Mouse (Mus musculus) left cerebral cortex, adult 8-10 months (tissue): Measurements from ENCODE around the gene Usp2. TPM values are rescaled to one million over a fixed set of nuclear protein-coding genes. Genes with fewer than 3 reads are reported as not detected.
"Not testable (repeated sequence)": the region's sequence is repeated elsewhere in the genome, so short reads cannot be mapped to it uniquely, and the experiment has no call there.

Experiments used
- DNase-seq, 2 experiments: peaks; one replicate each; pipeline ENCODE4 v3.0.0; 2022; ENCODE audit warnings: low spot score in 2 of 2
- total RNA-seq, 4 experiments: library from RNA; stranded (reverse); gene quantifications; 2 replicates each; pipeline ENCODE4 v1.2.4; 2022

Gene Usp2
- total RNA-seq, 4 experiments from 2014 or later: 118 to 172 (median 123) TPM

- no peak for DNase-seq
Observed at GRCm38 (mm10) chr9:44088877-44089608, 22.2 kb downstream of the Usp2 start.

GRCm38 (mm10) chr9:44093612-44094503 lies 27.0 kb downstream of the Usp2 start:
- DNase-seq: peak; percentile 70 to 80

DNA sequence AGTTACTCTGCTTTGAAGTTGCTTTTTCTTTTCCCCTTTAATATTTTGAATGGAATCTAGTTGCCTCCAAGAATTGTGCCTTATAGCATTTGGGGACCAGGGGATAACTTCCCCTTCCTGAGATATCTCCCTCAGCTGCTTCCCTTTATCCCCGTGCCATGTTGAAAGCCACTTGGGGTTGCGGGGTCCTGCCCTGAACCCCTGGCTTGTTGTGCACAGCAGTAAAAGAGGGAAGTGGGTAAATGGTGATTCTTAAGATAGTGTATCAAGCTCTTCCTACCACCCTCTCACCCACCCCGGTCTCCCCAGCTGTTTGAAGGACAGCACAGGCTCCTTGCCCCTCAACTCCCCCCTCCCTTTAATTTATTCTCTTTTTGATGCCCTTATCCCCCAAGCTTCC lies 27.9 kb downstream of the Usp2 start:
- DNase-seq: no peak

DNA sequence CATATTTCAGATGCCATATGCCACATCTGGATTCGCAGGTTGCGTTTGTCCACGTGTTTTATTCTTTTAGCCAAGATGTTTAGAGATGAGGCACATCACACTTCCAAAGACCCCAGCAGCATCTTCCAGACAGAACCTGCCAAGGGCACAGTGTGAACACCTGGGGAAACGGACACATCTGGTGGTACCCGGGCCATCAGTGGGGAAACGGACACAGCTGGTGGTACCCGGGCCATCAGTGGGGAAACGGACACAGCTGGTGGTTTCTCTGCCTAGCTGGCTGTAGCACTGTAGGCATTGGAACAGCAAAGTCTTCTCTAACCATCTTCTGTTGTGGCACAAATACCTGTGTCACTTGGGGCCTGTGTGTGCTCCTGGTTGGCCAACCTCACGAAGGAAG lies 29.0 kb downstream of the Usp2 start:
- no peak for DNase-seq

DNA sequence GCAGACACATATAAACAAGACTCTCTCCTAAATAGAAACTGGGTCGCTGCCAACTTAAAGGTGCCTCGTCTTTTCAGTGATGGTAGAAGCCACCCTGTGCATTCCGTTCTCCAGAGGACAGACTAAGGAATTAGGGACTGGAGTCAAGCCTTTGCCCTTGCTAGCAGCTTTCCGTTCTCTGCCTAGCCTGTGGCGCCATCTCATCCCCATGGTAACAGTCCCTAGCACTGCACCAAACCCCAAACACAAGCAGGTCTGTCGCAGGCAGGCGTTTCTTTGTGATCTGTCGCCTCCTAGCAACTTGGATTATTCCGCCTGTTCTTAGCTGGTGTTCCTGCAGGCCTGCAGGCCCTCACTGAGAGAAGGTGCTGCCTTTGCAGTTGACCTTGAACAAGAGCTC lies 29.7 kb downstream of the Usp2 start:
- DNase-seq: peak; percentile 25 to 72

GRCm38 (mm10) chr9:44101490-44101889 lies 34.7 kb downstream of the Usp2 start, which contains the start of gene Mfrp:
TSS of gene Mfrp (plus strand) at chr9:44101729.
- DNase-seq: no peak

GRCm38 (mm10) chr9:44104881-44105280 lies 38.1 kb downstream of the Usp2 start:
- DNase-seq: no peak

DNA sequence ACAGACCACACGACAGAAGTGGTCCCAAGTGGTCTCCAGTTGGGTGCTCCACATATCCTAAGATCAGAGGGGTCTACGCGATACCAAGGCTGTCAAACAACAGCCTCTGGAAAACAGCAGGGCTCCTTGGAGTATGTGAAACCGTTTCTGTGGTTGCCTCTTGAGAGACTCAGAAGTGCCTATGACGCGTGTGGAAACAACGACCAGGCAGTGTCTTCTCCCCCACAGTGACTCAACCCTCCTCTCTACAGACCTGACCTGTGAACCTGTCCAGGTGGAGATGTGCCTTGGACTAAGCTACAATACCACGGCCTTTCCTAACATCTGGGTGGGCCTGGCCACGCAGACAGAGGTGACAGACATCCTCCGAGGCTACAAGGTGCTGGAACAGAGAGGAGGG lies 39.0 kb downstream of the Usp2 start:
- no peak for DNase-seq

DNA sequence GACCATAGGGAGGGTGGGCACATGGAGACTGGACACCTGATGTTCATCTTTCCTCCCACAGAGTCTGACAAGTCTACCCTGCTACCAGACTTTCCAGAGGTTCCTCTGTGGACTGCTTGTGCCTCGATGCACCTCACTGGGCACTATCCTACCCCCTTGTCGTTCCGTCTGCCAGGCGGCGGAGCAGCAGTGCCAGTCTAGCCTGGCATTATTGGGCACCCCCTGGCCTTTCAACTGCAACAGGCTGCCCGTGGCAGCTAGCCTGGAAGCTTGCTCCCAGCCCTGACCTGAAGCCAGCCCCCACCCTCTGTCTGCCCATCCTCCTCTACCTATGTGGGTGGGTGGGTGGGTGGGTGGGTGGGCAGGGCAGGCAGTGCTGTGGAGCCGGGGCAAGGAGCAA lies 39.4 kb downstream of the Usp2 start:
- no peak for DNase-seq

- no peak for DNase-seq
Observed at GRCm38 (mm10) chr9:44106596-44106995, 39.8 kb downstream of the Usp2 start.

DNA sequence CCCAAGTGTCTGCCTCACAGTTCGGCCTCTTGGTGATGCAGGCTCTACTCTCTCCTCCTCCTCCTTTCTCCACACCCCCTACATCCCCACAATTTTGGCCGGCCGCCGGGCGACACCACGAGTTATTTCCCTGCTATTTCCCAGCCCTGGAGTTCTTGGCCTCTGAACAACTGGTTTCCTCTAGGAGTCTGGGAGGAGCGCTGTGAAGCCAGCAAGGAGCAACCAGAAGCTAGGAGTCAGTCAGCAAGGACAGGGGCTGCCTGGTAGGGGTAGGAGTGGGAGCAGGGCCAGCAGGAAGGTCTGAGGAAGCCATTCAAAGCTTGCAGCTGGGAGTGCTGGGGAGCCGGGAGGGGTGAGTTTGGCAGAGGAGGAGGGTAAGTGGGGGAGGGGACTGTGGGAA lies 40.3 kb downstream of the Usp2 start, which contains the start of gene C1qtnf5:
Gene C1qtnf5, plus strand, starts transcription at position 136 of the 400 bp plus-strand sequence.
- DNase-seq: peak in 1 of 2 experiments; percentile 76

GRCm38 (mm10) chr9:44107557-44108179 lies 40.8 kb downstream of the Usp2 start:
- no peak for DNase-seq

- DNase-seq: no peak
Observed at GRCm38 (mm10) chr9:44108269-44109055, 41.6 kb downstream of the Usp2 start.

DNA sequence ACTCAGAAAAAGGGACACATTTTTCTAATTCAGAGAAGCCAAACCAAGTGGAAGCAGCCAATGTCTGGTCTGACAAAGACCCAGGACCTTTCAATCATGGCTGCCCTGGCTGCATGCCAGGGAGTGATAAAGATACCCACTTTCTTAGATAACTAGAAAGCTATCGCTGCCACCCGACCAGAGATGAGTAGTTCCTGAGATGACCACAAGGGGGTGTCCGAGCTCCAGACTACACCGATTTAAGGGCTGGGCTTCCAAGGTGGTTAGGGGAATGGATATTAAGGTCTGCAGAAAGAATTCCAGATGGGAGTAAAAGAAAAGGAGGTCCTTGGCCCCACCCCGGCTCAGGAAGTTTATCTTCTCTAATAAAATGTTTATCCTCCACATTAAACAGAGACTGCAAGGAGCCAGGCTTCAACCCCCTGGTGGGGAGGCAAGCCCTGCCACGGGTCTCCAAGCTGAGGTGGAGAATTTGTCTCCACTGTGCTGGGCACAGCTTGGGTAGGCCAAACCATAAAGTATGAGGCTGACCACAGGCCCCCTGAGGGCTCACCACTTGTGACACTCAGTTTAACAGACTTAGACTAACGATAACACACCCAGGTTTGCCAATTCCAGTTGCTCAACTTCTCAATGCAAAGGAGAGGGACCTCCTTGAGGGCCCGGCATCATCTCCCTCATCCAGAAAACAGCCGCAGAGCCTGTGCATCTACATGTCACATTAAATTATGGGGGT lies 42.7 kb downstream of the Usp2 start:
- DNase-seq: peak in 1 of 2 experiments; percentile 68

DNA sequence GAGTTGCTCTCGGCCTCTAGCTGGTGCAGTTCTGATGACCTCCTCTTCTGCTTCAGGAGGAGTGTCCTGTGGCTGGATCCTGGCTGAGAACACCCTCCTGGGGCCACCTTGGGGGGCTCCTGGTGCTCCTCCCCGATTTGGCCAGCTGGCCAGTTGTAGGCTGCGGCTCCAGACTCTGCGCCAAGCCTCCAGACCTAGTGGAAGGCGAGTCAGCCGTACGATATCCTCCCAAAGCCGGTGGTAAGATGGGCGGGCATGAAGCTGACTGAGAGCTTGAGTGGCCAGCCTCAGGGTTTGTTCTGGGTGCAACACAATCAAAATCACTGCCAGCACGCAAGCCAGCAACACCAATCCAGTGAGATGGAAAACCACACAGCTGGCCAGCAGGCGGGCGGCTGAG lies 45.1 kb downstream of the Usp2 start:
- not testable (repeated sequence) for DNase-seq

GRCm38 (mm10) chr9:44113105-44113789 lies 46.4 kb downstream of the Usp2 start, which contains the start of the genes Gm49380 and Rnf26:
TSS of gene Gm49380 (minus strand) at chr9:44113500.
TSS of gene Rnf26 (minus strand) at chr9:44113517.
- peak; percentile 87 to 96 for DNase-seq

GRCm38 (mm10) chr9:44114453-44114852 lies 47.6 kb downstream of the Usp2 start:
- DNase-seq: no peak

- DNase-seq: no peak
Observed at GRCm38 (mm10) chr9:44115599-44115998, 48.8 kb downstream of the Usp2 start.

DNA sequence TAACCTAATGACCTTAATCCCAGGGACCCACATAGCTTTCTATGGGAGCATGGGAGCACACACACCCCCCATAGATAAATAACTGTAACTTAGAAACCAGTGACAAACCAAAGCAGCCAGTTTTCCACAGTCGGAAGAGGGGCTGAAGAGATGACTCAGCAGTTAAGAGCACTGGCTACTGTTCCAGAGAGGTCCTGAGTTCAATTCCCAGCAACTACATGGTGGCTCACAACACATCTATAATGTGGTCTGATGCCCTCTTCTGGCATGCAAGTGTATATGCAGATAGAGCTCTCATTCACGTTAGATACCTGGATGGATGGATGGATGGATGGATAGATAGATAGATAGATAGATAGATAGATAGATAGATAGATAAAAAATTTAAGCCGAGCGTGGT lies 49.4 kb downstream of the Usp2 start:
- DNase-seq: no peak

DNA sequence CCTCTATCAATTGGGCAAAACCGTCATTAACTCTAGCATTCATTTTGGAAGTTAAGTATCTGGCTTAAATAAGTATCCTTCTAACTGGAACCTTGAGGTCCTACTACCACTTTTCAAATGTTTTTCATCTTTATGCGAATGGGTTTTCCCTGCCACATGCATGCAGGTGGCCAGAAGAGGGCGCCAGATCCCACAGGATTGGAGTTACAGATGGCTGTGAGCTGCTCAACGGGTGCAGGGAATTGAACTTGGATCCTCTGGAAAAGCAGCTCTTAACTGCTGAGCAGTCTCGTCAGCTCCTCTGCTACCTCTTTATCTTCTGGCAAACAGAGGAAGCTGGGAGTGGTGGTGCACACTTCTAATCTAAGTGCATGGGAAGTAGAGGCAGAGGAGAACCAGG lies 52.2 kb downstream of the Usp2 start:
- DNase-seq: no peak
